Mouse (Mus musculus) hematopoietic stem cell, adult 5-6 weeks (primary cell): ENCODE data around the gene Col9a3. TPM values are rescaled to one million over a fixed set of nuclear protein-coding genes. Genes with fewer than 3 reads are reported as not detected.

ENCODE experiments used
- ATAC-seq, 2 experiments: fragments of 125-278 bp in 1 of 2; replicated peaks in 1 of 2; 2 replicates each; pipeline ENCODE4 v1.8.0; 2016 to 2017; ENCODE audit warnings: inconsistent platforms in 2 of 2, mild to moderate bottlenecking in 2 of 2, moderate number of reproducible peaks in 2 of 2, low read depth in 1 of 2, moderate TSS enrichment in 1 of 2; ENCODE audit not compliant: low FRiP score in 2 of 2, poor library complexity in 2 of 2, severe bottlenecking in 2 of 2, insufficient read depth in 1 of 2, low TSS enrichment in 1 of 2
- total RNA-seq: library from RNA; stranded (forward); fragments of 172-1452, 232-1000 nt; gene quantifications from 2 replicates; pipeline ENCODE4 v1.2.3, GENCODE M21; 2017

The Col9a3 gene
- total RNA-seq = 1.8 and 2.0 TPM in 2 replicates

- ATAC-seq = no peak
Measured at GRCm38 (mm10) chr2:180597490-180597889, at the start of gene Col9a3. TSS of gene Col9a3 (plus strand) at chr2:180597790.

GRCm38 (mm10) chr2:180552340-180552739 is 45.2 kb upstream of the Col9a3 start:
- no peak for ATAC-seq

DNA sequence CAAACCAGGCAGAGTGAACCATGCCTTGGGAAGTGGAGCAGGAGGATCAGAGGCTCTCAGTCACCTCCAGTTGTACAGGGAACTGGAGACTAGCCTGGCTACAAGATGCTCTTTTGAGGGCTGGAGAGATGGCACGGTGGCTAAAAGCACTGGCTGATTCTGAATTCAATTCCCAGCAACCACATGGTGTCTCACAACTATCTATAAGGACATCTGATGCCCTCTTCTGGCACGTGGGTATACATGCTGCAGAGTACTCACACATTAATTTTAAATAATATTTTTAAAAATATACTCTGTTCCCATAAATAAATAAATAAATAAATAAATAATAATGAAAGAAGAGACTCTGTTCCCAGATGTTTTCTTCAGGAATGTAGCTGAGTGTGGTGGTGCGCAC is 42.4 kb upstream of the Col9a3 start:
- no peak for ATAC-seq

GRCm38 (mm10) chr2:180556470-180556869 is 41.1 kb upstream of the Col9a3 start:
- ATAC-seq = peak in 1 of 2 experiments; percentile 29; a peak in 1 of 4 replicates

GRCm38 (mm10) chr2:180560245-180560644 is 37.3 kb upstream of the Col9a3 start:
- no peak for ATAC-seq

GRCm38 (mm10) chr2:180562146-180562545 is 35.4 kb upstream of the Col9a3 start:
- no peak for ATAC-seq

GRCm38 (mm10) chr2:180563296-180563695 is 34.3 kb upstream of the Col9a3 start:
- no peak for ATAC-seq

DNA sequence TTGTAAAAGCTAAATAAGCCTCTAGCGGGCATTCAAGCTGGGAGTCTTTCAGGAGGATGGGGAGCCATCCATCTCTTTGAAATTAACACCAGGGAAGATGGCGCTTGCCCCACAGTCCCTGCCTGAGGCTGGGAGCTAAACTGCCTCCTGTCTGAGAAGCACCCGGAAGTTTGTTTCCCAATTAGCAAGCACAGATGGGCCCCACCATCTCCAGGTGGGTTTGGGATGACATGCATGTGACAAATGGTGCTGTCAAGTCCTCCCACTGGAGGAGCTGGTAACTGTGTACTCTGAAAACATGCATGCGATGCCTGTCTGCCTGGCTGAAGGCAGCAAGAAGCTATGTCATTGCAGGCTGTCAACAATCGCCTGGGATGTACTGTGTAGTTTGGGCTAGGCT is 33.7 kb upstream of the Col9a3 start:
- no peak for ATAC-seq

DNA sequence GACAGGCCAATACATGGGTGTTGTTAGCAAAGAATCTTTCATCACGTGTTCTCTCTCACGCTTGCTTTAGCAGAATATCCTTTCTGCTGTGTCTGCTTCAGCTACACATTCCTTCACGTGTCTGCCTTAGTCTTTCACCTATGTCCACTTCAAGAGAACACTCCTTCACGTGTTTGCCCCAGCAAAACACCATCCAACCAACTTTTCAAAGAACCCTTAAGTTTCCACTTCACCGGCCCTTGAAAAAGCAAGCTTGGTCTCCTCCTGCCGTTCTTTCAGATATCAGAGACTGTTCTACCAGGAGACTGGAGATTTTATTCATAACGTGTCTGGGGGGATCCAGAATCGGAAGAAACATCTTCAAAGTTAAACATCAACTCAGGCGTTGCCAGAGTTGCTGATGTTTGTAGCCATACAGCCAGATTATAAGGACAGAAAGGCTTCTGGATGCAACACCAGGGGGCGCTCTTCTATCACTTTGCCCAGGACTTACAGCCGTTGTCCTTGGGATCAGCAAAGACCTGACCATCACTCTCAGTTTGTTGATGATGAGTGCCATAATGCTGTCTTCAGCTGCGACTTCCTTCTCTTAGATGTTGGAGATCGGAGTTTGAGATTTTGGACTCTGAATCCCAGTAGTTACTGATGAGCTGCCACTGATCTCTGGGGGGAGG is 31.2 kb upstream of the Col9a3 start:
- peak in 1 of 2 experiments; percentile 76; a peak in 1 of 4 replicates for ATAC-seq

DNA sequence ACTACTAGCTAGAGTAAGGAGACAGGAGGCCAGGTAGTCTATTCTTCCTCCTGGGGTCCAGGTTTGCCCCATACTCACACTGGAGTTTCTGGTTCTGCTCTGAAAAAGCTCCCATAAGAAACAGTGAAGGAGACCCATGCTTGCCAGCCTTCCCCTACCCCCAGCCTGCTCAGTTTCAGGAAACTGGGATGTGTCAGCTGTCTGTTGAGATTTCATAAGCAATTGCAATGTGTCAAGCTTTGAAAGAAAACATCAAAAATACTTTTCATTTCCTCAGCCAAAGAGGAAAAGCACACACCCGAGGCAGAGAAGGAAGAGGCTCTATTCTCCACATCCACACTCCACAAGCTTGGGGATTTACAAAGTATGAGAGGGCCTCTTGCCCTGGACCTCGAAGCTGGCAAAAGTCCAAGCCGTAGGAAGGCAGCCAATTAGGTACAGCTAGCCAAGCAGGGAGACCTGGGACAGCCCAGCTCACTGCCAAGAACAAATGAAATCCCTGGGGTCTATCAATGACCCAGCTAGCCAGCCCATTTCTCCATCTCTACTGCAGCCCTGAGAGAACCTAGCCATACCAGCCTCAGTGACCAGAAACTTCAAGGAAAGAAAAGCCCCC is 28.5 kb upstream of the Col9a3 start:
- ATAC-seq = no peak

DNA sequence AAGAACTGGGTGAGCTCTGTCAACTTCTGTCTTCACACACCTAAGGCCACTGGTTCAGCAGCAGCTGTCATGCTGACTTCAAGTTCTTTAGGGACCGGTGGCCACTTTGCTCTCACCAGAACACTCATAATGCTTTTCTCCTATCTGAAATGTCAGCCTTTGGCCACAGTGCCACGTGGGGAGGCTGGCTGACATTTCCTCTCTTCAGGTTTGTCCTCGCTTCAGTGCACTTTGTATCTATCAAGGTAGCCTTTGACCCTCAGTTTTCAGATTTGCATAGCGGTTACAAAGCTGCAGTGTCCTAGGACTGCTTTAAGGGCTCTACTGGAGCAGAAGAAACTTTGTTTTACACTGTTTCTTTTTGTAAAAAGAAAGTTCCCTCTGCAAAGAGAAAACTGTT is 21.1 kb upstream of the Col9a3 start:
- no peak for ATAC-seq

DNA sequence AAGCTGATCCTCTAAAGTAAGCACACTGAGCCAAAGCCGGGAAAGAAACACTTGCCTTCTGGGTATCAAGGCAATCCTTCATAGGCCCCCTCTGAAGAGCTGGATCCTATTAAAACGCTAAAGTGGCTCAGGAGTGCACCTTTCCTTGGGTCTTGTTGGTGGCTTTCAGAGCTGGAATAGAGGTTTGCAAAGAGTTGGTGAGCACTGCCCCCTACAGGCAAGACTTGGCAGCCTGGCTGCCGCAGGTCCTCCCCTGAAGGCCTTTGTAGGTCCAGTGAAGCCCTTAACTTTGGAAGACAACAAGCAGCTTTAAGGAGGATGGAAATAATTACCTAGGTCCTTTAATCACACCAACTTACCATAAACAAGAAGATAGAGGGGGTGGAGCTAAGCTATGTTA is 18.9 kb upstream of the Col9a3 start:
- peak; percentile 38 to 61; a peak in 3 of 4 replicates for ATAC-seq

- no peak for ATAC-seq
Measured at GRCm38 (mm10) chr2:180581002-180581401, 16.6 kb upstream of the Col9a3 start, which contains the start of gene Mrgbp. TSS of gene Mrgbp (plus strand) at chr2:180581304.

GRCm38 (mm10) chr2:180582481-180583153 is 15.0 kb upstream of the Col9a3 start:
- ATAC-seq = peak; percentile 74 to 85

- ATAC-seq = no peak; a peak in 1 of 4 replicates
Measured at GRCm38 (mm10) chr2:180583154-180583507, 14.5 kb upstream of the Col9a3 start.

DNA sequence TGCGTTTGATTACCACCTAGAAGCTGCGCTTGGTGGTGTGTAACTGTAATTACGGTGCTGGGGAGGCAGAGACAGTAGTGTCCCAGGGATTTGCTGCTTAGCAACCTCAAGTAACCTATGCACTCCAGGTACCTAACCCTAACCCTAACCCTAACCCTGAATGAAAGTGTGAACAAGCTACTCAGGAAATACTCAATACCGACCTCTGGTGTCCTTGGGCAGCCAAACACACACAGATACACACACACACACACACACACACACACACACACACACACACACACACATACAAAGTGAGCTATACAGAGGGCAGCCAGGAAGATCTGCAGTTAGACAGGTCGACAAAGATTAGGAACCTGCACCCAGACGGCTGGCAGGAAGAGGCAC is 8.9 kb upstream of the Col9a3 start:
- ATAC-seq = peak in 1 of 2 experiments; percentile 6; a peak in 1 of 4 replicates

DNA sequence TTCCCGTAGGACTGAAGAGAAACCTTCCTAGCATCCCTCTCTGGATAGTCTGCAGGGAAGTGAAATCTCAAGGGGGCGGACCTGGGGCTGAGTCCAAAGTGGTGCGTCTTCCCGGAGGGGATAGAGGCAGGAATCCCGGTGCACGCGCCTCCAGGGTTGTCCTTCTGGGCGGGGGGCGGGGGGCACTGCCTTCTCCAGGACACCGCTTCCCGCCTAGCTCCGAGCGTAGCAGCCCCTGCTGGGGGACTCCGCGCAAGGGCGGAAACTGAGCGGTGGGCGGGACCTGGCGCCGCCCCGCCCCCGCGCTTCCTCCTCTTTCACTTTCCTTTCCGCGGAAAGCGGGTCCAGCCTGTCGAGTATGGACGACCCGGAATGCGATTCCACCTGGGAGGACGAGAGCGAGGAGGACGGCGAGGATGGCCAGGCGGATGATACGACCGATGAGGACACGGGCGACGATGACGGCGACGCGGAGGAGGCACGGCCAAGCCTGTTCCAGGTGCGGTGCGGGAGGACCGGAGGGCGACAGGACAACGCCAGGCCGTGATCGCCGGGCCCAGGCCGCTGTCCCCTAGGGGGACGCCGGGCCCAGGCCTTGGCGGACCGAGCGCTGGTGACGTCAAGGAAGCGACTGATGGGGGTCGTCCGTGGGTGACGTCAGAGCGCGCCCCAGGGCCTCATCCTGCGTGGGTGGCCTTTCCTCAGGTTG is 8.3 kb upstream of the Col9a3 start, which contains the start of gene Ogfr:
Gene Ogfr (plus strand): TSS at position 123 of the 709 bp plus-strand sequence.
- ATAC-seq = peak; percentile 83 to 85
